Mouse (Mus musculus) stomach, embryonic 16.5 days (tissue): ENCODE data around the gene Ubash3b. TPM values are rescaled to one million over a fixed set of nuclear protein-coding genes. Genes with fewer than 3 reads are reported as not detected.

Experiments used
- ATAC-seq: fragments of 200-750 bp; cut with Nextera tagmentation; 2 replicates; pipeline ENCODE4 v1.8.0; 2017; ENCODE audit warnings: moderate number of reproducible peaks, moderate TSS enrichment; ENCODE audit not compliant: insufficient read depth, low FRiP score
- H3K27ac ChIP-seq: fragments of 300-500 bp; sonication (generic); 2 replicates; pipeline ENCODE4 v1.5.1; 2014; ENCODE audit warnings: low read length
- H3K27me3 ChIP-seq: fragments of 300-500 bp; sonication (generic); 2 replicates; pipeline ENCODE4 v1.6.1; 2014; ENCODE audit warnings: low read length, control low read depth, mixed read lengths; ENCODE audit not compliant: control insufficient read depth, insufficient read depth
- H3K36me3 ChIP-seq: fragments of 300-500 bp; sonication (generic); 2 replicates; pipeline ENCODE4 v1.6.1; 2014; ENCODE audit warnings: low read length; ENCODE audit not compliant: control insufficient read depth, insufficient read depth
- H3K4me1 ChIP-seq: fragments of 300-500 bp; sonication (generic); 2 replicates; pipeline ENCODE4 v1.6.1; 2014; ENCODE audit warnings: low read length, control low read depth, mixed read lengths; ENCODE audit not compliant: control insufficient read depth, insufficient read depth
- H3K4me2 ChIP-seq: fragments of 300-500 bp; sonication (generic); 2 replicates; pipeline ENCODE4 v1.6.1; 2014; ENCODE audit warnings: low read depth, low read length, mixed read lengths
- H3K4me3 ChIP-seq: fragments of 300-500 bp; sonication (generic); replicated peaks from 2 replicates; pipeline ENCODE4 v1.5.1; 2014; ENCODE audit warnings: mild to moderate bottlenecking, low read length
- H3K9ac ChIP-seq: fragments of 300-500 bp; sonication (generic); 2 replicates; pipeline ENCODE4 v1.6.1; 2014; ENCODE audit warnings: low read length
- H3K9me3 ChIP-seq: fragments of 300-500 bp; sonication (generic); replicated peaks from 2 replicates; pipeline ENCODE4 v1.6.1; 2016; ENCODE audit warnings: low read length, control low read depth; ENCODE audit not compliant: control insufficient read depth
- WGBS: fragments of 180-500 bp; shearing (Covaris S2); extraction: QIAGEN DNeasy Blood & Tissue Kit; methylation state at CpG from one replicate; pipeline ENCODE4 v1.1.7; 2014; 5-methylcytosine and 5-hydroxymethylcytosine counted together
- polyA plus RNA-seq: library from polyadenylated mRNA; unstranded; fragments of >200 nt; fragmentation: Nextera tagmentation; extraction: Ambion mirVana; gene quantifications from 2 replicates; pipeline ENCODE4 v1.2.1, GENCODE M21; 2015

Gene Ubash3b
- polyA plus RNA-seq, 1 experiment from 2014 or later: 3.0 TPM

- H3K4me1 ChIP-seq: 0 out of 2 replicates have a peak, but pooled peaks cover 3% of the 10 kb centered on the region
- H3K27ac ChIP-seq: no peak overlapping the region
- ATAC-seq: no peak
- no peak overlapping the region for H3K9ac ChIP-seq
- H3K9me3 ChIP-seq: no peaks in the 10 kb centered on the region
- no peak overlapping the region for H3K4me3 ChIP-seq
- 72% methylated on average over 7 of the region's 8 CpGs for WGBS
- H3K27me3 ChIP-seq: no peaks in the 10 kb centered on the region
- H3K36me3 ChIP-seq: no peaks in the 10 kb centered on the region
- no peak overlapping the region for H3K4me2 ChIP-seq
These were observed 10.9 kb upstream of the Ubash3b start for GRCm38 (mm10) chr9:41172426-41172825.

DNA sequence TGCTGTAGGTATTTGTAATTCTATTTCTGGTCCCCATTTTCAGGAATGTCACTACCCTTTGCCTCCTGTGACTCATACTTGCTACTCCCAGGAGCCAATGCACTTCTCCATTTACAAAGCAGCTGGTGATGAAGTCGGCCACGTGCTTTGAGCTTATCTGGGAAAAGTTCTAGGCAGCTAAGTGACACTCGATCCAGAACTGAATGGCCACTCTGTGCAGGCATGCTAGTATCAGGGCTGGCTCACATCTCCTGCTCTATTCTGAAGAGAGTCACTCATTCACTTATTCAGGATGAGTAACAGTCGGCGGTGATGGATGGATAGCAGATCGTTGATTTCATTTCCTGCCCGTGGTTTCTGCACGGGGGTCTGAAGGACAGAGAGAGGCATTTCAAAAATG is 8.5 kb upstream of the Ubash3b start:
- WGBS: 33% methylated on average over 8 of the region's 8 CpGs
- H3K4me1 ChIP-seq: 0 out of 2 replicates have a peak, but pooled peaks cover 3% of the 10 kb centered on the region
- ATAC-seq: no peak

GRCm38 (mm10) chr9:41168656-41169055 is 7.2 kb upstream of the Ubash3b start:
- no peak overlapping the region for H3K4me3 ChIP-seq
- ATAC-seq: no peak
- H3K27me3 ChIP-seq: no peaks in the 10 kb centered on the region
- no peak overlapping the region for H3K27ac ChIP-seq
- 69% methylated on average over 2 of the region's 2 CpGs for WGBS
- no peak overlapping the region for H3K9ac ChIP-seq
- H3K36me3 ChIP-seq: no peaks in the 10 kb centered on the region
- 0 out of 2 replicates have a peak, but pooled peaks cover 3% of the 10 kb centered on the region for H3K4me1 ChIP-seq
- no peak overlapping the region for H3K4me2 ChIP-seq
- no peaks in the 10 kb centered on the region for H3K9me3 ChIP-seq

More for the DNA sequence above, 8.5 kb upstream of the Ubash3b start:
- Histone ChIP-seq H3K9me3 (no peaks in the 10 kb centered on the region), H3K27ac (no peak overlapping the region), H3K27me3 (no peaks in the 10 kb centered on the region), H3K4me3 (no peak overlapping the region), H3K4me2 (no peak overlapping the region), H3K36me3 (no peaks in the 10 kb centered on the region), H3K9ac (no peak overlapping the region)

GRCm38 (mm10) chr9:41168206-41168605 is 6.7 kb upstream of the Ubash3b start:
- ATAC-seq: no peak
- WGBS: 86% methylated on average over 6 of the region's 6 CpGs
- H3K36me3 ChIP-seq: no peaks in the 10 kb centered on the region
- no peak overlapping the region for H3K4me3 ChIP-seq
- no peaks in the 10 kb centered on the region for H3K27me3 ChIP-seq
- H3K9ac ChIP-seq: no peak overlapping the region
- H3K9me3 ChIP-seq: no peaks in the 10 kb centered on the region
- H3K4me1 ChIP-seq: 0 out of 2 replicates have a peak, but pooled peaks cover 1% of the 10 kb centered on the region
- no peak overlapping the region for H3K4me2 ChIP-seq
- no peak overlapping the region for H3K27ac ChIP-seq

DNA sequence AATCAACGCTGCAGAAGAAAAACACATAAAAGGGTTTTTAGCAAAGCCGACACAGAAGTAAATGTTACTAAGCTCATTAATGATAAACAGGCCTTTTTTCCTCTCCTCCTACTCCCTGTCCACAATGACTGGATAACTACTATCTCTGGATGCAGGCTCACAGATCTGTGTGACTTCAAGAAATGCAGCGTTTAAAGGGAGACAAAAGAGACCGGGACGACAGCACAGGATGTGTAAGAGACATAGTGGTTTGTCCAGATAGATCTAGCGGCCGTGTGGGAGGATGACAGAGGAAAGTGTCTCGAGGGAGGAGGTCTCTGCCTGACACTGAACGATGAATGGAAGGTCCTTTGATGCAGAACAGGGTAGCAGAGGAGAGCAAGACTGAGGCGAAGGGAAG is 5.4 kb upstream of the Ubash3b start:
- Histone ChIP-seq H3K9ac (no peak overlapping the region), H3K4me1 (no peaks in the 10 kb centered on the region), H3K4me3 (no peak overlapping the region), H3K27me3 (no peaks in the 10 kb centered on the region), H3K27ac (no peak overlapping the region), H3K4me2 (no peak overlapping the region), H3K9me3 (no peaks in the 10 kb centered on the region), H3K36me3 (no peaks in the 10 kb centered on the region)
- WGBS: 49% methylated on average over 10 of the region's 10 CpGs
- no peak for ATAC-seq

DNA sequence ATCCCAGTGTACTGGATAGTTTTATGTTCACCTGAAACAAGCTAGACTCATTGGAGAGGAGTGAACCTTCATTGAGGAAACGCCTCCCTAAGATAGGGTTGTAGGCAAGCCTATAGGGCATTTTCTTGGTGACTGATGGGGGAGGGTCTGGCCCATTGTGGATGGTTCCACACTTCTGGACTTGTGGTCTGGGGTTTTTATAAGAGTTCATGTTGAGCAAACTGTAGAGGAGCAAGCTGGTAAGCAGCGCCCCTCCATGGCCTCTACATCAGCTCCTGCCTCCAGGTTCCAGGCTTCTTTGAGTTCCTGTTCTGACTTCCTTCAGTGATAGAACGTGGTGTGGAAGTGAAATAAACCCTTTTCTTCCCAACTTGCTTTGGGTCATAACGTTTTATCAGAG is 866 bp upstream of the Ubash3b start:
- no peaks in the 10 kb centered on the region; the same call in 1 of the 2 replicates for H3K27me3 ChIP-seq
- no peak overlapping the region for H3K9ac ChIP-seq
- H3K4me3 ChIP-seq: no peak overlapping the region
- no peaks in the 10 kb centered on the region for H3K36me3 ChIP-seq
- 70% methylated on average over 4 of the region's 4 CpGs for WGBS
- H3K4me1 ChIP-seq: no peaks in the 10 kb centered on the region
- H3K9me3 ChIP-seq: no peaks in the 10 kb centered on the region
- ATAC-seq: no peak
- no peak overlapping the region for H3K4me2 ChIP-seq
- H3K27ac ChIP-seq: no peak overlapping the region

DNA sequence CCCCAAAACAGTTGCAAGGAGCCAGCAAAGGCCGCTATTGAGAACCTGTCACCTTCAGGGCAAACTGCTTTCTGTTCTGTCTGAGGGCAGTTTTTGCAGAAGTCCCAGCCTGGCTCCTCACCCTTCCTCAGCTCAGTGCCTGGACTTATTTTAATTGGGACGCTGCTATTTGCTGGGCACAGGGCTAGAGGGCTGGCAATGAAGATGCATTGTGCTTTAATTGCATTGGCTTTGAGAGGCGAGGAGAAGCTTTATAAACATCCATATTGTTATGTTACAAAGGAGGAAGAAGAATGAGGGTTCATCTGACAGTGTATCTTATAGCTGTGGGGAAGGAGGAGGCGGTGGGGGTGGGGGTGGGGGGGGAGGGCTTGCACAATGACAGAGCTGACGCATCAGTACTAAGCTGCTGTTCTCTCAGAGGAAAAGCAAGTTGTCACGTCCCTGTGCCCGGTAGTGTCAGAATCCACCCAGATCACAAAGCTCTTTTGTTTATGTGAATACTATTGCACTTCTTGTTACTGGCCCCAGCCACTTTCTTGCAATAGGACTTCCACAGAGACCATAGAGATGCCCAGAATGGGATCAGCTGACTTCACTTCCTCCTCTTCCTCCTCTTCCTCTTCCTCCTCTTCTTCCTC is 841 bp downstream of the Ubash3b start:
- H3K9me3 ChIP-seq: no peaks in the 10 kb centered on the region
- no peak overlapping the region for H3K9ac ChIP-seq
- no peak for ATAC-seq
- WGBS: 52% methylated on average over 7 of the region's 7 CpGs
- peaks cover 12% of the 10 kb centered on the region for H3K27me3 ChIP-seq
- no peaks in the 10 kb centered on the region for H3K36me3 ChIP-seq
- H3K4me2 ChIP-seq: no peak overlapping the region
- H3K4me3 ChIP-seq: no peak overlapping the region
- H3K4me1 ChIP-seq: peaks cover 10% of the 10 kb centered on the region; the same call in 1 of the 2 replicates
- H3K27ac ChIP-seq: no peak overlapping the region

DNA sequence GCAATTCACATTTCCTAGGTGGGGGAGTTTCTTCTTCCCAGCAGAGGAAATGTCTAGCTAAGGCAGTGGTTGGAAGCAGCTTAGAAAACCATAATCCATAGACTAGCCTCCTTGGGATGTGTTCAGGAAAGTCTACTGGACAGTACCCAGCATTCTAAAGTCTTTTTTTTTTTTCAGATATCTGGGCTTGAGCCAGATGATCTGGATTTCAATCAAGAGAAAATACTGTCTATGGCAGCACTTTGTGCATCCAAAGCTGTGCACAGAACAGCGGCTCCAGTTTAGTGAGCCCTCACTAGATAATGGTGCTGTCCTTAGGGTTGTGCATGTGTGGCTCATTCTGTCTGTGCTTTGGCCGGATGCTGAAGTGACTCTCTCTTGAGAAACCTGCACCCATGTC is 2.3 kb downstream of the Ubash3b start:
- Histone ChIP-seq H3K4me2 (no peak overlapping the region), H3K27me3 (peaks cover 12% of the 10 kb centered on the region), H3K27ac (no peak overlapping the region), H3K9me3 (no peaks in the 10 kb centered on the region), H3K4me3 (no peak overlapping the region), H3K36me3 (no peaks in the 10 kb centered on the region), H3K9ac (no peak overlapping the region), H3K4me1 (peaks cover 11% of the 10 kb centered on the region; the same call in 1 of the 2 replicates)
- no peak for ATAC-seq
- 87% methylated on average over 2 of the region's 2 CpGs for WGBS

GRCm38 (mm10) chr9:41157872-41158567 is 3.5 kb downstream of the Ubash3b start:
- Histone ChIP-seq H3K9ac (no peak overlapping the region), H3K9me3 (no peaks in the 10 kb centered on the region), H3K36me3 (no peaks in the 10 kb centered on the region), H3K4me1 (peaks cover 11% of the 10 kb centered on the region; the same call in 1 of the 2 replicates), H3K27ac (peak overlapping the region; percentile 7; the same call in 1 of the 2 replicates), H3K4me3 (peak overlapping the region; percentile 82), H3K4me2 (peak overlapping the region; percentile 88), H3K27me3 (peaks cover 12% of the 10 kb centered on the region)
- whole genome bisulfite sequencing: 25% methylated on average over 15 of the region's 15 CpGs
- no peak for ATAC-seq
